Mouse (Mus musculus) erythroblast, embryonic 14.5 days (primary cell): ENCODE data around the gene Gm44805. TPM values are rescaled to one million over a fixed set of nuclear protein-coding genes. Genes with fewer than 3 reads are reported as not detected.
A peak's percentile ranks its signal among the peaks of the same experiment; 100 is the strongest.

Source experiments
- H3K27me3 ChIP-seq: 2 replicates; pipeline ENCODE4 v1.6.1; 2012; ENCODE audit warnings: inconsistent platforms; ENCODE audit not compliant: control insufficient read depth
- H3K36me3 ChIP-seq: 2 replicates; pipeline ENCODE4 v1.6.1; 2012; ENCODE audit warnings: mild to moderate bottlenecking, inconsistent platforms; ENCODE audit not compliant: control insufficient read depth
- H3K4me1 ChIP-seq: 2 replicates; pipeline ENCODE4 v1.6.1; 2012; ENCODE audit warnings: inconsistent platforms; ENCODE audit not compliant: control insufficient read depth
- H3K4me3 ChIP-seq: replicated peaks from 2 replicates; pipeline ENCODE3; 2012; ENCODE audit warnings: moderate library complexity, mild to moderate bottlenecking, inconsistent platforms
- H3K9me3 ChIP-seq: 2 replicates; pipeline ENCODE4 v1.6.1; 2012; ENCODE audit warnings: low read length, inconsistent platforms, mixed read lengths; ENCODE audit not compliant: control insufficient read depth
- GATA1 ChIP-seq: IDR thresholded peaks from 2 replicates; pipeline ENCODE4 v1.6.1; 2012; ENCODE audit warnings: low read length, inconsistent platforms, mixed read lengths
- TAL1 ChIP-seq: IDR thresholded peaks from 3 replicates; pipeline ENCODE4 v1.6.1; 2012; ENCODE audit warnings: low read length, inconsistent platforms, mixed read lengths
- polyA plus RNA-seq: library from polyadenylated mRNA; stranded (reverse); fragments of >175 nt; gene quantifications from 2 replicates; pipeline ENCODE4 v1.2.3, GENCODE M21; 2012

The Gm44805 gene
- polyA plus RNA-seq, 1 experiment = not detected

DNA sequence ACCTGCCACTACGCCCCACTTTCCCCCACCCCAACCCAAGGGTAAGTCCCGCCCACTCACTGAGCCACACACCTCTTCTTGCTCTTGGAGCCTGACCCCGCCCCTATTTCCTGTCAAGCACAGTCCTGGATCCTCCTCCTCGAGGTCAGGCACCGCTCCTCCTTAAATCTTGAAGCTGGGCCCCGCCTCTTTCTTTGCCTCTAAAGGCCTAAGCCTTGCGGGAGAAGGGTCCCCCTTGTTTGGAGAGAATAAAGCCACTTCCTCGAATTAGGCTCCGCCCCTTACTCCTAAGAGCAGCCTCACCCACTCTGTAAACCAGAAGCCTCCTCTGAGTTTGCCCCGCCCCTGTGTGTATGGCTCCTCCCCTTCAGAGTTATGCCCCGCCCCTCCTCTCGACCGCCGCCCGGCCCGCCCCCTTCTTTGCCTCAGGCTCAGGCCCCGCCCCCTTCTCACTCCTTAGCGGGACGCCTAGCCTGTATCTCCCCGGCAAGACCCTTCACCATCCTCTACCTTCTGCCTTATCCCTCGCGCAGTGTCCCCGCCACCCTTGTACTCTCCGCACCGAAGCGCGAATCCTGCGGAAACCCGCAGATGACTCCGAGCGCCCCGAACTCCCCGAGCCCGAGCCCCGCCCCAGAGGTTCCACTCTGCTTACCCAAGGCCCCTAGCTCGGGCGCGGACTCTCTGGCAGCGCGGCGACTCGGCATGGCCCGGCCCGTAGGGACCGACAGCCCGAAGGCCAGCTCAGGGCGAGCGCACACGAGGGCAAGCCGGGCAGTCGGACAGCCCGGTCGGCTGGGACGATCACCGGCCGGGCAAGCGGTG is 52.5 kb downstream of the Gm44805 start:
- Histone ChIP-seq H3K36me3 (peaks cover 24% of the 10 kb centered on the region), H3K27me3 (no peaks in the 10 kb centered on the region; the same call in 1 of the 2 replicates), H3K9me3 (no peaks in the 10 kb centered on the region), H3K4me1 (peaks cover 54% of the 10 kb centered on the region), H3K4me3 (peak overlapping the region; percentile 72)
- TF ChIP-seq TAL1 = no peak
- TF ChIP-seq GATA1 = no peak

DNA sequence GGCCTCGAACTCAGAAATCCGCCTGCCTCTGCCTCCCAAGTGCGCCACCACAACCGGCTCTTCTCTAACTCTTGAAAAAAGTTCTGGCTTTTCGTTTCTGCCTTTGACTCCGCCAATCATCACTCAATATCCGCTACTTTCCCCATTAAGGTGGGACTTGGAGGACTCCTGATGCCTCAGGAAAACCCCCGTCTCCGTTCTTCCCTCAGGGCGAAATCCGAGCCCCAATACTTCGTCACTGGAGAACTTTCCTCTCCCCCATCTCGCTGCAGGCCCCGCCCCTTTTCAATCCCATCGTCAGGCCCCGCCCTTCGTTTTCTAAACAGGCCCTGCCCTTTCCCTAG is 53.1 kb downstream of the Gm44805 start:
- Histone ChIP-seq H3K4me3 (peak overlapping the region; percentile 72), H3K4me1 (peaks cover 48% of the 10 kb centered on the region), H3K9me3 (no peaks in the 10 kb centered on the region), H3K27me3 (peaks cover 3% of the 10 kb centered on the region), H3K36me3 (peaks cover 19% of the 10 kb centered on the region)
- no peak for TF ChIP-seq GATA1
- no peak for TF ChIP-seq TAL1

DNA sequence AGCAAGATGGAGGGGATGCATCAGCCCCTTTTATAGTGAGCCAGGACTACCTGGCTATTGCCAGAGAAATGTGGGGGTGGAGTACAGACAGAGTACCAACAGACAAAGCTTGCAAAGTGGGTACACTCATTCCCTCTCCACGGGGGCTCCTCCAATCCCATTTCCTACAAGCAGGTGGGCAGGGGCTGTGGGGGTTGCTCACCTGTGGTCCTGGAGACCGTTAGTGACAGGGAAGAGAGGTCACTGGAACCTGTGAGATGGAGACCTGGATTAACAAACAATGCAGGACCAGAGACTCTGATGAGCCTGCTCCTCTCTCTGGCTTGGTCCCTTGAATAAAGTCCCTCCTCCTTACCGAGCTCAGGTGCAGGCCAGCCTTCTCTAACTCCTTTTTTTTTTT is 53.5 kb downstream of the Gm44805 start:
- TF ChIP-seq GATA1 (no peak), TAL1 (no peak)
- Histone ChIP-seq H3K4me3 (peak overlapping the region; percentile 72), H3K4me1 (peaks cover 43% of the 10 kb centered on the region)

DNA sequence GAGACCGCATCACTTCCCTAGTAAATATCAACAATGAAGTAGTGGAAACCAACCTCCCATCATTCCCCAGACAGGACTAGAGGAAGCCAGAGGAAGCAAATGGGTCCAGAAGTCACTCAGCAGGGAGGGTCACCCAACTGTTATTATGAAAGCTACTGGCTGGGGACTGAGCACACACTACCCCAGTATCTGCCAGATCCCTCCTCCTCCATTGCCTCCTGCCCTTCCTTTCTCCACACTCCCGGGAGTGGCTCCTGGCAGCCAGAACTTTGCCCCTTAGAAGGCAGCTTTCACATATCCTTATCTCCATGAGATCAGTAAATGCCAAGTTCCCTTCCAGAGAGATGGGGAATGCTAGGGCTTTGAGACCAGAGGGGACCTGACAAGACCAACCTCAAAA is 57.8 kb downstream of the Gm44805 start:
- TF ChIP-seq GATA1 (no peak), TAL1 (no peak)
- Histone ChIP-seq H3K4me1 (peaks cover 18% of the 10 kb centered on the region), H3K36me3 (no peaks in the 10 kb centered on the region), H3K4me3 (no peak overlapping the region), H3K9me3 (no peaks in the 10 kb centered on the region; the same call in 1 of the 2 replicates), H3K27me3 (peaks cover 14% of the 10 kb centered on the region)

More for the DNA sequence above, 53.5 kb downstream of the Gm44805 start:
- H3K36me3 ChIP-seq = peaks cover 14% of the 10 kb centered on the region
- H3K9me3 ChIP-seq = no peaks in the 10 kb centered on the region
- peaks cover 3% of the 10 kb centered on the region for H3K27me3 ChIP-seq

DNA sequence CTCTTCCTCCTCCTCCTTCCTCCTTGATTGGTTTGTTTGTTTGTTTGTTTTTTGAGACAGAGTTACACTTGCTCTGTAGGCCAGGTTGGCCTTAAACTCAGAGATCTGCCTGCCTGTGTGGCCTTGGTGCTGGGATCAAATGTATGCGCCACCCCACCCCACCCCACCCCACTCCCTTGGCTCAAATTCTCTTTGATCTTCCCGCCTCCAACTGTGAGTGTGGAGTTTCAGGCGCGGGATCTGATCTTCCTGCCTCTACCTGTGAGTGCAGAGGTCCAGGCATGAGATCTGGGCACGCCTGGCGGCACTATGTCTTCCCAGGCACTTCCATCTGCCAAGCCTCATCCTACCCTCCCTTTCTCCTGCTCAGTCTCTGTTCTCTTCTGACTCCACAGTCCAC is 59.0 kb downstream of the Gm44805 start:
- TF ChIP-seq TAL1 (no peak), GATA1 (no peak)
- Histone ChIP-seq H3K36me3 (no peaks in the 10 kb centered on the region), H3K9me3 (no peaks in the 10 kb centered on the region; the same call in 1 of the 2 replicates), H3K4me3 (no peak overlapping the region), H3K27me3 (peaks cover 14% of the 10 kb centered on the region), H3K4me1 (peaks cover 9% of the 10 kb centered on the region)

Other genes with a start within 250 kb of the Gm44805 start
- gene Mark4, start 222.6 kb downstream of the Gm44805 start, polyA plus RNA-seq = 0.45 and 0.52 TPM in 2 replicates
- 0.01 and 0.04 TPM in 2 replicates for gene Exoc3l2, start 218.1 kb downstream of the Gm44805 start, polyA plus RNA-seq
- gene Bloc1s3, start 173.1 kb downstream of the Gm44805 start, polyA plus RNA-seq = 0.46 and 0.49 TPM in 2 replicates
- 10.9 and 13.1 TPM in 2 replicates for gene Trappc6a, start 173.0 kb downstream of the Gm44805 start, polyA plus RNA-seq
- 0.02 TPM in 1 of 2 replicates, not detected in the other for gene Nkpd1, start 163.6 kb downstream of the Gm44805 start, polyA plus RNA-seq
- 26.4 and 32.4 TPM in 2 replicates for gene Ppp1r37, start 118.3 kb downstream of the Gm44805 start, polyA plus RNA-seq
- 0.14 and 0.16 TPM in 2 replicates for gene Zfp296, start 104.1 kb downstream of the Gm44805 start, polyA plus RNA-seq
- 12.9 and 13.5 TPM in 2 replicates for gene Gemin7, start 103.8 kb downstream of the Gm44805 start, polyA plus RNA-seq
- 10.2 and 11.9 TPM in 2 replicates for gene Clasrp, start 76.9 kb downstream of the Gm44805 start, polyA plus RNA-seq
- gene Relb, start 52.0 kb downstream of the Gm44805 start, polyA plus RNA-seq = 0.32 and 0.48 TPM in 2 replicates
- gene Clptm1, start 16.4 kb downstream of the Gm44805 start, polyA plus RNA-seq = 15.2 and 16.7 TPM in 2 replicates
- 0.32 and 0.99 TPM in 2 replicates for gene Apoc2, start 3.5 kb downstream of the Gm44805 start, polyA plus RNA-seq
- gene Apoc4, start 56 bp upstream of the Gm44805 start, polyA plus RNA-seq = 0.10 and 0.20 TPM in 2 replicates
- gene Apoc1, start 11.2 kb upstream of the Gm44805 start, polyA plus RNA-seq = 0.94 and 1.3 TPM in 2 replicates
- gene Apoe, start 17.8 kb upstream of the Gm44805 start, polyA plus RNA-seq = 12.1 and 14.3 TPM in 2 replicates
- 12.7 and 13.1 TPM in 2 replicates for gene Tomm40, start 34.0 kb upstream of the Gm44805 start, polyA plus RNA-seq
- 0.13 and 0.15 TPM in 2 replicates for gene Nectin2, start 69.1 kb upstream of the Gm44805 start, polyA plus RNA-seq
- gene Bcam, start 89.6 kb upstream of the Gm44805 start, polyA plus RNA-seq = 0.02 TPM in 1 of 2 replicates, not detected in the other
- not detected in 2 replicates for gene Cblc, start 115.4 kb upstream of the Gm44805 start, polyA plus RNA-seq
- gene Bcl3, start 141.3 kb upstream of the Gm44805 start, polyA plus RNA-seq = 0.15 and 0.18 TPM in 2 replicates
- not detected in 2 replicates for gene Gm19345, start 170.6 kb upstream of the Gm44805 start, polyA plus RNA-seq
- gene Ceacam16, start 179.9 kb upstream of the Gm44805 start, polyA plus RNA-seq = not detected in 2 replicates
- not detected in 2 replicates for gene Ceacam19, start 206.5 kb upstream of the Gm44805 start, polyA plus RNA-seq
- gene Pvr, start 239.7 kb upstream of the Gm44805 start, polyA plus RNA-seq = 0.02 and 0.04 TPM in 2 replicates